Mouse (Mus musculus): ENCODE results near the gene Fbxo22.
A peak's percentile ranks its signal among the peaks of the same experiment; 100 is the strongest.
"Not testable (repeated sequence)": the region's sequence is repeated elsewhere in the genome, so short reads cannot be mapped to it uniquely, and the experiment has no call there.

Fbxo22 gene

GRCm38 (mm10) chr9:55208790-55209481, at the start of gene Fbxo22:
Gene Fbxo22, plus strand, starts transcription at chr9:55208925.
- DNase-seq (ENCODE audit: low read depth, low spot score), result peak; percentile 79

DNA sequence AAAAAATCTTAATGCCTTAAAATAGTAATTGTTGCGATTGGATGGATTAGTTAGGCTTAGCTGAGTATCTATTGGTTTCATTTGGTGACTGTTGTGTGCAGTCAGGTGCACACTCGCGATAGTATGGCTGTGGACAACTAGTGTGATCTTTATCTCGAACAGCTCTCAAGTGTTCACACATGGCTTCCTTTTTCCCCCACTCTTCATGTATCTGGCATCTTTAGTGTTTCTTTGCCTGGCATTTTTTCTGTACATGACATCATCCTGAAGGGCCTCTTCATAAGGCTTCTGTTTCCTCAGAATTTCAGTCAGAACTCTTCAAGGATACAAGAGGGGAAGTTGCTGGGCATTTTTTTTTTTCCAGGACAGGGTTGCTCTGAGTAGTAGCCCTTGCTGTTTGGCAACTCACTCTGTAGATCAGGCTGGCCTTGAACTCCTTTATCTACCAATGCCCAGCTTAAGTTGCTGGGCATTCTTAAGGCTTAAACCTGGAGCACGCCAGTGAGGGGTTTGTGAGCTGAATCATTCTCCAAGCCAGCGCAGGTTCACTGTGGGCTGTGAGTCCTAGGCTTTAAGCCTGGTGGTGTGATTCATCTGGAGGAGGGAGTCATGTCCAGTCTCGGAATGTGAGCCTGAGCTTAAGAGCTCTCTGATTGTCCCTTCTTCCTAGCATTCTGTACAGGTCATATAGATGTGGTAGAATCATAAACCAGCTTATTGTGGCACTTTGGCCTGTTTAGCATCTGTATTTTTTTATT, 37.9 kb upstream of the Fbxo22 start:
- no peak for DNase-seq (ENCODE audit: low read depth, low spot score)

DNA sequence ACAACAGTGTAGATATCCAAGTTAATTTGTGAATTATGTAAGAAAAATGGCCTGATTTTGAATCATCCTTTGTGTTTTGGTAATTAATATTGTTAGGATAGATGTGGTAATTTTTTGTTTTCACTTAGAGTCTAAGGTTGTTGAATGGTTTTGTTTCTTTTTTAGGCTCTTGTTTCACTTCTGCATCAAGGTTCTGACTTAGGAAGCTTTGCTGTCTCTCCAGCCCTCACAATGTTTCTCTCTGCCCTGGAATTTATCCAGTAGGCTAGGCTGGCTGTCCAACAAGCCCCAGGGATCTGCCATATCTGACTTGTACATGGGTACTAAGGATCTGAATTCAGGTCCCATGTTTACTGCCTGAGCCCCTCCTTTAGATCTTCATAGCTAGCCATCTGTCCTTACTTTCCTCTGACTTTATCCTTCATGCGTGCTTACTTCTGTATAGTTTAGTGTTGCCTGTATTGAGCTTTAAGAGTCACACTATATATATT, 36.5 kb upstream of the Fbxo22 start:
- no peak for DNase-seq (ENCODE audit: low read depth, low spot score)

GRCm38 (mm10) chr9:55174235-55174634, 34.5 kb upstream of the Fbxo22 start:
- no peak for DNase-seq (ENCODE audit: low read depth, low spot score)

GRCm38 (mm10) chr9:55195876-55196275, 12.8 kb upstream of the Fbxo22 start:
- DNase-seq (ENCODE audit: low read depth, low spot score), result no peak

DNA sequence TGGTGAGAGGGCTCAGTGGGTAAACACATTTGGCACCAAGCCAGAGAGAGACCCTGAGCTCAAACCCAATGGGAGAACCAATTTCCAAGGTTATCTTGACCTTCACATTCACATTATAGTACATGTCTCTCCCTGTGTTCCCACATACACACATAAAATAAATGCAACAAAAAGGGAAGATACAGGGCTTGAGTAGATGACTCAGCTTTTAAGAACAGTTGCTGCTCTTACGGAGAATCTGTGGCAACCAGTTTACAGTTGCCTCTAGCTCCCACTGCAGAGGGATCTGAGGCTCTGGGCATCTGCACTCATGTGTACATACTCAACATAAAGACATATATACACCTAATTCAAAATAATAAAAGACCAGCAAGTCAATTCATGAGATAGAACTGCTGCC, 10.5 kb upstream of the Fbxo22 start:
- no peak for DNase-seq (ENCODE audit: low read depth, low spot score)

- peak; percentile 39 for DNase-seq (ENCODE audit: low read depth, low spot score)
These were observed 9.4 kb upstream of the Fbxo22 start for GRCm38 (mm10) chr9:55199348-55199747.

DNA sequence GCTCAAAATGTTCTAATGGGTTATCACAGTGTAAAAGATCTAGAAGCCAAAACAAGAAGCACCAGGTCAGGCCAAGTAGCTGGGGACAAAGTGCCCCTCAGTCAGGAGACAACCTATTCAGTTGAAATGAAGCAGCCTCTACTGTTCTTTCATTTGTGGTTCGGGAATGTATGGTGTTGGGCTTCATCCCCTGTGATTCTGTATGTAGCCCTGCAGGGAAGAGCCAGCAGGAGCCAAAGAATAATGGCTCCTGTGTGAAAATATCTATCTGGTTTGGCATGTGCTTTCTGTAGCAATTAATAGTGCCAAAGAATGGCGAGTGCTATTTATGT, 301 bp upstream of the Fbxo22 start:
- no peak for DNase-seq (ENCODE audit: low read depth, low spot score)

- no peak for DNase-seq (ENCODE audit: low read depth, low spot score)
These were observed 2.9 kb downstream of the Fbxo22 start for GRCm38 (mm10) chr9:55211611-55212010.

GRCm38 (mm10) chr9:55213396-55213795, 4.7 kb downstream of the Fbxo22 start:
- no peak for DNase-seq (ENCODE audit: low read depth, low spot score)

DNA sequence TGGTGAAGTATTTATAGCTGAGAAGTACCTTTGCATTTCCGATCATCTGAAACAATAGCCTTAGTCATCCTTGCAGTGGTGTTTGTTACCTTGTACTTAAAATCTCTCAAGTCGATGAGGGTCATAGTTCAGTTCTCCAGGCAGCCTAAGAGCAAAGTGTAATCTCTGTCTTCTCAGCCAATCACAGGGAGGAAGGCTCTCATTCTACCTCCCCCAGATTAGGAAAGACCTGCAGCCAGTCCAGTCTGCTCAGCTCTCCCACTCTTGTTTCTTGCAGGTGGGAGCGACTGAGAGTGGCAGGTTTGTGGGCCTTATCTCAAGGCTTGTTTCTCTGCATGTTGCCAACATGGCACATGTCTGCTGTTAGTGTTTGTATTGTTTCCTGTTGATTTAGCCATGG, 6.3 kb downstream of the Fbxo22 start:
- DNase-seq (ENCODE audit: low read depth, low spot score), result no peak

- no peak for DNase-seq (ENCODE audit: low read depth, low spot score)
These were observed 6.9 kb downstream of the Fbxo22 start for GRCm38 (mm10) chr9:55215648-55216047.

GRCm38 (mm10) chr9:55216078-55216477, 7.4 kb downstream of the Fbxo22 start:
- DNase-seq (ENCODE audit: low read depth, low spot score), result no peak

- no peak for DNase-seq (ENCODE audit: low read depth, low spot score)
These were observed 8.7 kb downstream of the Fbxo22 start for GRCm38 (mm10) chr9:55217381-55217780.

DNA sequence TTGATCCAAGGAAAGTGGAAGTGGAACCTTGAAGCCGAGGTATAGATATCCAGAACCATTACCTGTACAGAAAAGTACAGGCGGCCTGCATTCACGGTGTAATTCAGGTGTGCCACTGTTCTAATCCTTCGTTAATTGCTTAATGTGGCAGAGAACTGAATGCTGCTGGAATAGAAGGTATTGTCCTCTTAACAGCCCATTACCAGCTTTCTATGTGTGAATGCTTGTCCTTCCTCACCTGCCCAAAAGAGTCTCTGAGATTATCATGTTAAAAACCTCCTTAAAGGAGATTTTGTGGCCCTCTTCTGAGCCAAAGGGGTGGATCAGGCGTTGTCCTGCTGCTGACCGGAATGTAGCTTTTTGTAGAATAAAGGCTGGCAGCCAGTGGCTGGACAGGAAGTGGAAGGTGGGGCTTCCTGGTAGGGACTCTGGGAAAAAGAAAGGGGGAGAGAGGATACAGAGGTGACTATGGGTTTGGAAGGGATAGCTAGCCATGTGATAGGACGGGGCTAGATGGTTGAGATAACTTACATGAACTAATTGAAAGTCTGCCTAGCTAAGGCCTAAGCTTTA, 16.5 kb downstream of the Fbxo22 start:
- DNase-seq (ENCODE audit: low read depth, low spot score), result no peak

- DNase-seq (ENCODE audit: low read depth, low spot score), result peak; percentile 60
These were observed 17.5 kb downstream of the Fbxo22 start for GRCm38 (mm10) chr9:55226251-55226650.

DNA sequence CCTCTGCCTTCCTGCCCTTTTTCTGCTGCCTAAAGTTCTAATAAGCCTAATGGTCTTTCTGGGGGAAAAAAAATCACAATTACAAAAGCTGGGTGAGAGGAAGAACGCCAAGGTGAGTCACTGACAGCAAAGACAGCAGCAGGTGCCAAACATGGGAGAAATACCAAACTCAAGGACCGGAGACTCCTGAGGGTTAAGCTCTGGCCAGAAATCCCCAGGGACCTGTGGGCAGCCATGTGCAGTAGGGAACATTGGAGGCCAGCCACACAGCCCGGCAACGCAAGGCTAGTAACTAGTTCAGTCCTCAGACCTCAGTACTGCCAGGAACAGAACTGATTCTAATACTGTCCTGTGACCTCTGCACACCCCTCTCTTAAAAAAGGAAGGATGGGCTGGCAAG, 19.4 kb downstream of the Fbxo22 start:
- DNase-seq (ENCODE audit: low read depth, low spot score), result no peak

DNA sequence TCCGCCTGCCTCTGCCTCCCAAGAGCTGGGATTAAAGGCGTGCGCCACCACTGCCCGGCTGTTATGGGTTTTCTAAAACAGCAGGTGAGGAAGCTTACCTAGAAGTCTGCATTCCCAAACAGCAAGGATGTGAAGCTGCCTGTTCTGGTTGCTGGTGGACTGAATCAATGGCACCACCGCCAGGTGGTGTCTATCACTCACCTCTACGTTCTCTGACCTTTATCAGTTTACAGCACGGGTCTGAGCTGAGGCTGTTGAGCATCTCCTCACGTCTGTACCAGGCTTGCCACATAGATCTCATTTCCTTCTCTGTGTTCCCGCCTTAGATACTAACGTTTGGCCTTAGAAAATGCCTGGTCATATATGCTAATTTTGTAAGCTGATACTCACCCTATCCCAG, 20.3 kb downstream of the Fbxo22 start:
- no peak for DNase-seq (ENCODE audit: low read depth, low spot score)

DNA sequence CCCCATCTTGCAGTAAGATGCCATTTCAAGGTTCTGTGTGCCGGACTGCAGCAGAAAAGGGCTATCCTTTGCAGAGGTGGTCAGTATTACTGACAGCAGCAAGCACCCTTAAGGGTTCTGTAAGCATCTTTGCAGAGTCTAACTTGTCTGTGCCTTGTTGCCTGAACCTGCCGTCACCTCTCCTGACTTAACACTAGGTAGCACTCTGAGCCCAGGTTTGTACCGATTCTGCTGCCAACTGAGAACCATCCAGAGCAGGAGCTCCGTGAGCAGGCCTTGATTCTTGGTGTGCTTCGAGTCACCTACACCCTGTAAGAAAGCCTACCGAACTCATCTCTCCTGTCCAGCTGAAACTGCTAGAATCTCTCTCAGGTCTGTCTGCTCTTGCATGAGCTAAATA, 22.8 kb downstream of the Fbxo22 start:
- no peak for DNase-seq (ENCODE audit: low read depth, low spot score)

- no peak for DNase-seq (ENCODE audit: low read depth, low spot score)
These were observed 23.4 kb downstream of the Fbxo22 start for GRCm38 (mm10) chr9:55232110-55232509.

GRCm38 (mm10) chr9:55232586-55232985, 23.9 kb downstream of the Fbxo22 start:
- no peak for DNase-seq (ENCODE audit: low read depth, low spot score)

DNA sequence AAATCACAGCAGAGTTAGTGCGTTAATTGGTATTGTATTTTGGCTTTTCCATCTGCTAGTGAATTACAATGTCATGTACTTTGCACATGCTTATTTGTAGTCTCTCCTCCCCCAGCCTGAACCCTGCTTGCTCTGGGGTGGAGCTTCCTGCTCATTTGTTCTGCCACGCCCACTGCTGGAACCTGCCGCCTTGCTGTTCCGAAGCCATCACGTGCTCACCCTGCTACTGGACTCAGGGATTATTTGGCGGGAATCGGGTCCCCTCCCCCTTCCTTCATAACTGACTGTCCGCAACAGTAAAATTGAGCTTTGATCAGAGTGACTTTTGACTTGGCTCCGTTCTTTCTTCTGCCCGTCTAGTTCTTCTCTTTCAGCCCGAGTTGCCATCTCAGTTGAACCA, 24.4 kb downstream of the Fbxo22 start:
- not testable (repeated sequence) for DNase-seq (ENCODE audit: low read depth, low spot score)
